Mouse (Mus musculus): Measurements from ENCODE around the gene Ccnk. TPM values are rescaled to one million over a fixed set of nuclear protein-coding genes. Genes with fewer than 3 reads are reported as not detected.

The Ccnk gene
- polyA plus RNA-seq, 1 experiment from 2014 or later: 7.7 TPM

- H3K4me1 ChIP-seq (ENCODE audit: control insufficient read depth, insufficient read depth, low read length): peaks cover 2% of the 10 kb centered on the region; the same call in 1 of the 2 replicates
- ATAC-seq (ENCODE audit: insufficient number of reproducible peaks, low FRiP score, low TSS enrichment, low read depth): no peak
- H3K27ac ChIP-seq (replicated peaks; ENCODE audit: low read depth, low read length): no peak overlapping the region
- no peak overlapping the region for H3K4me2 ChIP-seq (ENCODE audit: low read depth, severe bottlenecking)
- H3K4me3 ChIP-seq (ENCODE audit: low read depth, low read length): no peak overlapping the region
- no peaks in the 10 kb centered on the region for H3K27me3 ChIP-seq (ENCODE audit: control insufficient read depth, insufficient read depth, low read length)
- H3K36me3 ChIP-seq (ENCODE audit: control insufficient read depth, insufficient read depth, low read length): no peaks in the 10 kb centered on the region
- no peak overlapping the region for H3K9ac ChIP-seq (ENCODE audit: low read length)
- WGBS: 63% methylated on average over 17 of the region's 18 CpGs
- H3K9me3 ChIP-seq (ENCODE audit: control insufficient read depth, low read length): no peaks in the 10 kb centered on the region
- no peak for DNase-seq (ENCODE audit: low spot score)
Observed at GRCm38 (mm10) chr12:108230821-108231794, 51.7 kb downstream of the Ccnk start.

GRCm38 (mm10) chr12:108231901-108232300, 52.5 kb downstream of the Ccnk start:
- ATAC-seq (ENCODE audit: insufficient number of reproducible peaks, low FRiP score, low TSS enrichment, low read depth): no peak
- peaks cover 2% of the 10 kb centered on the region; the same call in 1 of the 2 replicates for H3K4me1 ChIP-seq (ENCODE audit: control insufficient read depth, insufficient read depth, low read length)
- H3K27me3 ChIP-seq (ENCODE audit: control insufficient read depth, insufficient read depth, low read length): no peaks in the 10 kb centered on the region; the same call in 1 of the 2 replicates
- H3K4me3 ChIP-seq (ENCODE audit: low read depth, low read length): no peak overlapping the region
- no peak for DNase-seq (ENCODE audit: low spot score)
- H3K27ac ChIP-seq (replicated peaks; ENCODE audit: low read depth, low read length): no peak overlapping the region
- H3K36me3 ChIP-seq (ENCODE audit: control insufficient read depth, insufficient read depth, low read length): no peaks in the 10 kb centered on the region
- 45% methylated on average over 9 of the region's 9 CpGs for WGBS
- no peak overlapping the region for H3K4me2 ChIP-seq (ENCODE audit: low read depth, severe bottlenecking)
- H3K9ac ChIP-seq (ENCODE audit: low read length): no peak overlapping the region
- no peaks in the 10 kb centered on the region for H3K9me3 ChIP-seq (ENCODE audit: control insufficient read depth, low read length)

- Histone ChIP-seq H3K36me3 (ENCODE audit: control insufficient read depth, insufficient read depth, low read length) (no peaks in the 10 kb centered on the region), H3K9ac (ENCODE audit: low read length) (no peak overlapping the region), H3K9me3 (ENCODE audit: control insufficient read depth, low read length) (no peaks in the 10 kb centered on the region), H3K27me3 (ENCODE audit: control insufficient read depth, insufficient read depth, low read length) (peaks cover 10% of the 10 kb centered on the region), H3K4me2 (ENCODE audit: low read depth, severe bottlenecking) (no peak overlapping the region; the same call in 1 of the 2 replicates), H3K4me3 (ENCODE audit: low read depth, low read length) (no peak overlapping the region), H3K4me1 (ENCODE audit: control insufficient read depth, insufficient read depth, low read length) (peaks cover 4% of the 10 kb centered on the region; the same call in 1 of the 2 replicates), H3K27ac (replicated peaks; ENCODE audit: low read depth, low read length) (no peak overlapping the region)
- WGBS: 60% methylated on average over 6 of the region's 6 CpGs
- ATAC-seq (ENCODE audit: insufficient number of reproducible peaks, low FRiP score, low TSS enrichment, low read depth): no peak
- no peak for DNase-seq (ENCODE audit: low spot score)
Observed at GRCm38 (mm10) chr12:108233736-108234135, 54.4 kb downstream of the Ccnk start.

- H3K9ac ChIP-seq (ENCODE audit: low read length): no peak overlapping the region
- no peak for DNase-seq (ENCODE audit: low spot score)
Observed at GRCm38 (mm10) chr12:108234832-108235602, 55.6 kb downstream of the Ccnk start.

GRCm38 (mm10) chr12:108235976-108236555, 56.7 kb downstream of the Ccnk start:
- no peak overlapping the region for H3K4me2 ChIP-seq (ENCODE audit: low read depth, severe bottlenecking)
- H3K4me3 ChIP-seq (ENCODE audit: low read depth, low read length): no peak overlapping the region
- DNase-seq (ENCODE audit: low spot score) (no peak), ATAC-seq (ENCODE audit: insufficient number of reproducible peaks, low FRiP score, low TSS enrichment, low read depth) (no peak)
- no peaks in the 10 kb centered on the region for H3K9me3 ChIP-seq (ENCODE audit: control insufficient read depth, low read length)
- peaks cover 21% of the 10 kb centered on the region for H3K27me3 ChIP-seq (ENCODE audit: control insufficient read depth, insufficient read depth, low read length)
- no peaks in the 10 kb centered on the region for H3K36me3 ChIP-seq (ENCODE audit: control insufficient read depth, insufficient read depth, low read length)
- H3K4me1 ChIP-seq (ENCODE audit: control insufficient read depth, insufficient read depth, low read length): peaks cover 13% of the 10 kb centered on the region
- no peak overlapping the region for H3K9ac ChIP-seq (ENCODE audit: low read length)
- 85% methylated on average over 18 of the region's 18 CpGs for WGBS
- H3K27ac ChIP-seq (replicated peaks; ENCODE audit: low read depth, low read length): no peak overlapping the region

More at GRCm38 (mm10) chr12:108234832-108235602, 55.6 kb downstream of the Ccnk start:
- no peaks in the 10 kb centered on the region for H3K9me3 ChIP-seq (ENCODE audit: control insufficient read depth, low read length)
- no peak overlapping the region for H3K27ac ChIP-seq (replicated peaks; ENCODE audit: low read depth, low read length)
- H3K4me1 ChIP-seq (ENCODE audit: control insufficient read depth, insufficient read depth, low read length): peaks cover 4% of the 10 kb centered on the region; the same call in 1 of the 2 replicates
- H3K4me2 ChIP-seq (ENCODE audit: low read depth, severe bottlenecking): no peak overlapping the region
- no peak for ATAC-seq (ENCODE audit: insufficient number of reproducible peaks, low FRiP score, low TSS enrichment, low read depth)
- peaks cover 18% of the 10 kb centered on the region for H3K27me3 ChIP-seq (ENCODE audit: control insufficient read depth, insufficient read depth, low read length)
- H3K4me3 ChIP-seq (ENCODE audit: low read depth, low read length): no peak overlapping the region
- H3K36me3 ChIP-seq (ENCODE audit: control insufficient read depth, insufficient read depth, low read length): no peaks in the 10 kb centered on the region
- 83% methylated on average over 14 of the region's 14 CpGs for WGBS

- no peak overlapping the region for H3K9ac ChIP-seq (ENCODE audit: low read length)
- peaks cover 24% of the 10 kb centered on the region for H3K27me3 ChIP-seq (ENCODE audit: control insufficient read depth, insufficient read depth, low read length)
- peaks cover 18% of the 10 kb centered on the region for H3K4me1 ChIP-seq (ENCODE audit: control insufficient read depth, insufficient read depth, low read length)
- ATAC-seq (ENCODE audit: insufficient number of reproducible peaks, low FRiP score, low TSS enrichment, low read depth) (no peak), DNase-seq (ENCODE audit: low spot score) (no peak)
- no peak overlapping the region for H3K4me2 ChIP-seq (ENCODE audit: low read depth, severe bottlenecking)
- 82% methylated on average over 6 of the region's 6 CpGs for WGBS
- H3K36me3 ChIP-seq (ENCODE audit: control insufficient read depth, insufficient read depth, low read length): no peaks in the 10 kb centered on the region
- no peak overlapping the region for H3K27ac ChIP-seq (replicated peaks; ENCODE audit: low read depth, low read length)
- H3K4me3 ChIP-seq (ENCODE audit: low read depth, low read length): no peak overlapping the region
- H3K9me3 ChIP-seq (ENCODE audit: control insufficient read depth, low read length): no peaks in the 10 kb centered on the region
Observed at GRCm38 (mm10) chr12:108237300-108238006, 58.1 kb downstream of the Ccnk start.

- 68% methylated on average over 17 of the region's 17 CpGs for WGBS
- H3K9me3 ChIP-seq (ENCODE audit: control insufficient read depth, low read length): no peaks in the 10 kb centered on the region
- H3K4me2 ChIP-seq (ENCODE audit: low read depth, severe bottlenecking): no peak overlapping the region
- peaks cover 18% of the 10 kb centered on the region for H3K4me1 ChIP-seq (ENCODE audit: control insufficient read depth, insufficient read depth, low read length)
- ATAC-seq (ENCODE audit: insufficient number of reproducible peaks, low FRiP score, low TSS enrichment, low read depth): no peak
- no peak overlapping the region for H3K4me3 ChIP-seq (ENCODE audit: low read depth, low read length)
- peaks cover 35% of the 10 kb centered on the region for H3K27me3 ChIP-seq (ENCODE audit: control insufficient read depth, insufficient read depth, low read length)
- H3K36me3 ChIP-seq (ENCODE audit: control insufficient read depth, insufficient read depth, low read length): no peaks in the 10 kb centered on the region
- H3K27ac ChIP-seq (replicated peaks; ENCODE audit: low read depth, low read length): no peak overlapping the region
- no peak for DNase-seq (ENCODE audit: low spot score)
- H3K9ac ChIP-seq (ENCODE audit: low read length): no peak overlapping the region
Observed at GRCm38 (mm10) chr12:108238395-108239035, 59.1 kb downstream of the Ccnk start.

All from limb, embryonic 11.5 days (tissue).